Mouse (Mus musculus) ES-Bruce4 (cell line): ENCODE data around the gene Saysd1.

Experiments
- EP300 ChIP-seq: IDR thresholded peaks from 2 replicates; pipeline ENCODE4 v1.6.1; 2011; ENCODE audit warnings: low read depth, low read length; ENCODE audit not compliant: insufficient read depth
- POLR2A ChIP-seq: IDR thresholded peaks from one replicate; pipeline ENCODE4 v1.8.1; 2011; ENCODE audit warnings: low read length; ENCODE audit not compliant: insufficient read depth

DNA sequence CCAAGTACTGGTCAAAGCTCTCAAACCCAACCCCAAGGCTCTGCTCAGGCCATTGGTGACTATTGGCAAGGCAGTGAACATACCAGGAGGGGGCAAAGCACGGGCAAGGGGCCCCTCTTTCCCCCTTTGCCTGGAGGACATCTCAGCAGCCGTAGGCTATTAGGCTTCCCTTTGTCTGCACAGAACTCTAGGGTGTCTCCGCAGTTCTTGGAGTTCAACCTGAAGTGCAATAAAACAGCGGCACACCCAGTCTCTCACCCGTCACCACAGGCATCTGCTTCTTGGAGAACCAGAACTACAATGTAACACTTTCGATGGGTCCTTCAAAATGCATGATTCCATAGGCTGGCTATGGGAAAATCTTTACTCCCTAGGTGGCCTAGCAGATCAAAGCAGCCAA lies 10.2 kb downstream of the Saysd1 start:
- TF ChIP-seq POLR2A (no peak), EP300 (no peak)
